ENCODE assay signal across 9 mouse cellular contexts in the genomic region with DNA sequence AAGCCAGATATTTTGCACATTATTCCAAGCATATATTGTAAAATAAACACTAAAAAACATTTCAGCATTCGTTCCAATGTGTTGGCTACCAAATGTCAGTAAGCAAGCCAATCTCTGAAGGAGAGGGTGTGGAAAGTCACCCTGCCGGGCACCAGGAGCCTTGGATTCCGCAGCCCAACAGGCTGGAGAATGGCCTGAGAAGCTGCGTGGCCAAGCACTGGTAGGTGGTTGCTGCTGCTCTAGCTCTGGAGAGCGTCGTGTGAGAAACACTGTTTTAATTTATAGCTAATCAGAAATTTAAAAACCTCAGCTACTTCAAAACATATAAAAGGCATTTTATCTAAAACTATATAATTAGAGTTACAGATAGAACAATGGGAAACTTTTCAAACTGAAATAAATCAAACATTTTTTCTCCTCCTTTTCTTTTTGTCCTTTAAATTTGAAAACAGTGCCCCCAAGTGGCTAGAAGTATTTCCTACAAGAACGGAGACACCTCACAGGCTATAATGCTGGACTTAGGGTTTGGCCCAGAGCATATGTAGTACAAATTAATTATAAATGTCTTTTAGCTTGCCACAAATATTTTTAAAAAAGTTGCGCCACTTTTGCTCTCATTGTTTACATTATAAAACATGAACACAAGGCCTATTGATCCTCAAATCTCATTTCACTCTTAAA.
DNase-seq lines count a peak whose midpoint lies in the region; ATAC-seq and TF ChIP-seq lines count a peak whose summit lies in the region.
"Had no signal": no experiment of that assay in that cellular context is flagged by ENCODE, and none has a peak within 500 bp of the region (broad histone marks: within the 10 kb centered on the region; RNA-seq: fewer than 3 reads in every experiment).

No protein-coding gene starts in this region.

- POLR2A ChIA-PET in Patski (lab: Charles Lee), result no interaction called here

- H3K9ac ChIP-seq in embryonic facial prominence, embryonic 13.5 days, result no peak overlapping the region
- no peak overlapping the region for H3K9ac ChIP-seq in intestine, embryonic 16.5 days (ENCODE audit: low read depth, low read length)
- H3K9ac ChIP-seq in neural tube, embryonic 13.5 days, result no peak overlapping the region
- H3K9ac ChIP-seq: liver, embryonic 13.5 days had no signal

- TF ChIP-seq CTCF in Patski (IDR thresholded peaks at IDR 0.05), result peak; percentile 47

- CTCF ChIA-PET in Patski (lab: Charles Lee), result interaction anchor here (0.6 to 0.9 kb wide), 2 partner anchors 90 to 282 kb away, joined by 3 to 4 read pairs; no protein-coding TSS in a partner anchor

- DNase-seq in layer of hippocampus, adult 11-12 months (ENCODE audit: low spot score), result peak; percentile 33
- DNase-seq in layer of hippocampus, adult 9-10 months (ENCODE audit: low spot score), result no peak
- no peak for DNase-seq in Patski (ENCODE audit: low read depth, low spot score)
- no peak for DNase-seq in yolk sac, embryonic 10.5 days (ENCODE audit: low spot score)
- DNase-seq: liver, embryonic 13.5 days had no signal

- peak overlapping the region; percentile 28; the same call in 1 of the 2 replicates for H3K4me2 ChIP-seq in embryonic facial prominence, embryonic 13.5 days
- H3K4me2 ChIP-seq in intestine, embryonic 16.5 days (ENCODE audit: low read depth, low read length), result 0 out of 2 replicates have a peak overlapping the region, but pooled peaks have one; percentile 13
- H3K4me2 ChIP-seq in neural tube, embryonic 13.5 days, result peak overlapping the region; percentile 14; the same call in 1 of the 2 replicates
- H3K4me2 ChIP-seq: liver, embryonic 13.5 days had no signal

- no peaks in the 10 kb centered on the region for H3K36me3 ChIP-seq in embryonic facial prominence, embryonic 13.5 days
- H3K36me3 ChIP-seq in intestine, embryonic 16.5 days (ENCODE audit: control insufficient read depth, insufficient read depth, low read length), result no peaks in the 10 kb centered on the region
- no peaks in the 10 kb centered on the region for H3K36me3 ChIP-seq in neural tube, embryonic 13.5 days
- H3K36me3 ChIP-seq: liver, embryonic 13.5 days had no signal

- H3K27ac ChIP-seq in embryonic facial prominence, embryonic 13.5 days, result no peak overlapping the region
- H3K27ac ChIP-seq in intestine, embryonic 16.5 days (ENCODE audit: low read length), result no peak overlapping the region
- H3K27ac ChIP-seq in neural tube, embryonic 13.5 days (replicated peaks), result no peak overlapping the region
- H3K27ac ChIP-seq: liver, embryonic 13.5 days had no signal

- in situ Hi-C loops in Patski (cut with MboI; ENCODE audit: low pct_unique_long_range_greater_than_20kb), result loop anchor here (10.0 to 25.0 kb wide), 2 partner anchors 278 to 450 kb away; no protein-coding TSS in a partner anchor

- 0 out of 2 replicates have a peak, but pooled peaks cover 3% of the 10 kb centered on the region for H3K4me1 ChIP-seq in embryonic facial prominence, embryonic 13.5 days
- no peaks in the 10 kb centered on the region for H3K4me1 ChIP-seq in intestine, embryonic 16.5 days (ENCODE audit: control insufficient read depth, insufficient read depth, low read length)
- no peaks in the 10 kb centered on the region for H3K4me1 ChIP-seq in neural tube, embryonic 13.5 days (replicated peaks)
- H3K4me1 ChIP-seq: liver, embryonic 13.5 days had no signal

- WGBS in embryonic facial prominence, embryonic 13.5 days, result 25% methylated on average over 8 of the region's 8 CpGs
- 31% methylated on average over 8 of the region's 8 CpGs for WGBS in intestine, embryonic 16.5 days
- 26% methylated on average over 8 of the region's 8 CpGs for WGBS in neural tube, embryonic 13.5 days

- H3K9me3 ChIP-seq in embryonic facial prominence, embryonic 13.5 days, result no peaks in the 10 kb centered on the region
- no peaks in the 10 kb centered on the region for H3K9me3 ChIP-seq in intestine, embryonic 16.5 days (ENCODE audit: control insufficient read depth, low read length)
- H3K9me3 ChIP-seq in neural tube, embryonic 13.5 days, result no peaks in the 10 kb centered on the region
- H3K9me3 ChIP-seq: liver, embryonic 13.5 days had no signal

- H3K4me3 ChIP-seq in embryonic facial prominence, embryonic 13.5 days, result no peak overlapping the region
- H3K4me3 ChIP-seq in intestine, embryonic 16.5 days (ENCODE audit: low read length), result no peak overlapping the region
- no peak overlapping the region for H3K4me3 ChIP-seq in neural tube, embryonic 13.5 days
- H3K4me3 ChIP-seq: liver, embryonic 13.5 days had no signal

- ATAC-seq in Patski, result no peak
- ATAC-seq in embryonic facial prominence, embryonic 13.5 days (ENCODE audit: insufficient number of reproducible peaks, insufficient read depth, low FRiP score, low TSS enrichment, low read depth), result no peak
- ATAC-seq in intestine, embryonic 16.5 days, result no peak
- no peak for ATAC-seq in neural tube, embryonic 13.5 days (ENCODE audit: low read depth)
- ATAC-seq in activated CD4-positive, CD25-positive, alpha-beta regulatory T cell, adult 4 months, result no peak

- peaks cover 24% of the 10 kb centered on the region for H3K27me3 ChIP-seq in Patski
- H3K27me3 ChIP-seq in embryonic facial prominence, embryonic 13.5 days, result no peaks in the 10 kb centered on the region
- no peaks in the 10 kb centered on the region for H3K27me3 ChIP-seq in intestine, embryonic 16.5 days (replicated peaks; ENCODE audit: control insufficient read depth, insufficient read depth, low read length)
- H3K27me3 ChIP-seq in neural tube, embryonic 13.5 days, result no peaks in the 10 kb centered on the region
- H3K27me3 ChIP-seq: liver, embryonic 13.5 days had no signal
